Mouse (Mus musculus) thymus, postnatal 0 days (tissue): ENCODE data around the gene Gm21679. TPM values are rescaled to one million over a fixed set of nuclear protein-coding genes. Genes with fewer than 3 reads are reported as not detected.
"Not testable (repeated sequence)": the region's sequence is repeated elsewhere in the genome, so short reads cannot be mapped to it uniquely, and the experiment has no call there.

ENCODE experiments used
- DNase-seq: peaks from one replicate; pipeline ENCODE4 v3.0.0-alpha.2; 2015; ENCODE audit warnings: low spot score
- polyA plus RNA-seq: library from polyadenylated mRNA; unstranded; fragments of >200 nt; fragmentation: Nextera tagmentation; extraction: Ambion mirVana; gene quantifications from 2 replicates; pipeline ENCODE4 v1.2.1, GENCODE M21; 2015

The Gm21679 gene
- not detected in 2 replicates for polyA plus RNA-seq

DNA sequence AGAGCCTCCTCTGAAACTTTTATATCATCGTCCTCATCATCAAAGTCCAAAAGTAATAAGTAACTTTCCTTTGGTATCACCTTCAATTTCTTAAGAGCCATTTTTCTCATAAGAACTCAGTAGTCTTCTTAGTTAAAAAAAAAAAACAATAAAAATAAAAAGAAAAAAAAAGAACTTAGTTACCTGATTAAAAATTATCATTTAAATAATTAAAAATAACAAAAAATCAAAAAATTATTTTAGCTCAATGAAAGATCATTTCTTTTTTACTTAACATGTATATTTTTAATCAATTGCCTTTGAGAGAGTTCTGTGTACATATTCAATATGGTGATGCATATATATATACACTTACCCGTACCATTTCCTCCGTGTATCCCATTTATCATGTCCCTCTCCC is at the start of gene Gm21679:
Gm21679 (minus strand) TSS at position 101 of the 400 bp plus-strand sequence.
- not testable (repeated sequence) for DNase-seq
